Mouse (Mus musculus) thymus, postnatal 0 days (tissue): ENCODE results near the gene Azin2. TPM values are rescaled to one million over a fixed set of nuclear protein-coding genes. Genes with fewer than 3 reads are reported as not detected.

Experiments
- DNase-seq: peaks from one replicate; pipeline ENCODE4 v3.0.0-alpha.2; 2015; ENCODE audit warnings: low spot score
- polyA plus RNA-seq: library from polyadenylated mRNA; unstranded; fragments of >200 nt; fragmentation: Nextera tagmentation; extraction: Ambion mirVana; gene quantifications from 2 replicates; pipeline ENCODE4 v1.2.1, GENCODE M21; 2015

The Azin2 gene
- polyA plus RNA-seq, 1 experiment from 2014 or later, result 9.2 TPM

DNA sequence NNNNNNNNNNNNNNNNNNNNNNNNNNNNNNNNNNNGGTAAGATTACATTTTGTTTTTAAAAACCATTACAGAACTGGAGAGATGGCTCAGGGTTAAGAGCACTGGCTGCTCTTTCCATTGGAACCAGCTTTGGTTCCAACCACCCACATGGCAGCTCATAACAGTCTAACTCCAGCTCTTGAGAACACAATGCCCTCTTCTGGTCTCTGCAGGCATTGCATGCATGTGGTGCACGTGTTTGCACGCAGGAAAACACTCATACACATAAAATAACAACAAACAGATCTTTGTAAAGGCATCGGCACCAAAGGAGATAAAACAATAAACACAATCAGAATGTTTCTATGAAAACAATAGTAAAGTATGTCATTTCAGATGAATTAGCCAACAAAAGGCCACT lies 19.9 kb downstream of the Azin2 start:
- DNase-seq, result no peak

- no peak for DNase-seq
Observed at GRCm38 (mm10) chr4:128935595-128935994, 26.6 kb downstream of the Azin2 start.

DNA sequence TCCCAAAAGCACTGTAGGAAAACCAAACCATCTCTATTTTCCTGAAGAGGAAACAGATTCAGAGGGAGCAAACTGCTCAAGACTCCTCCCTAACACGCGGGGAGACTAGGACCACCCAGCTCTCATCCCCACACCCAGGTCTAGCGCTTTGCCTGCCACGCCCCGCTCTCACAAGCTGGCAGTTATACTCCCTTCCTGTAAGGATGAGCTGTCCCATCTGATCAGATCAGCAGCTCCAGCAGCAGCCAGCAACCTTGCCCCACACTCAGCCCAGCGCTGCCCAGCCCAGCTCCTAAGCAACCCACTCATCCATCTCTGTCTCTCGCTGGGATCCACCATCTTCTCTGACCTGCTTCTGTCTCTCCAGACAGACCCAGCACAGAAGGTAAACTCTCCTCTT lies 29.5 kb downstream of the Azin2 start:
- no peak for DNase-seq

DNA sequence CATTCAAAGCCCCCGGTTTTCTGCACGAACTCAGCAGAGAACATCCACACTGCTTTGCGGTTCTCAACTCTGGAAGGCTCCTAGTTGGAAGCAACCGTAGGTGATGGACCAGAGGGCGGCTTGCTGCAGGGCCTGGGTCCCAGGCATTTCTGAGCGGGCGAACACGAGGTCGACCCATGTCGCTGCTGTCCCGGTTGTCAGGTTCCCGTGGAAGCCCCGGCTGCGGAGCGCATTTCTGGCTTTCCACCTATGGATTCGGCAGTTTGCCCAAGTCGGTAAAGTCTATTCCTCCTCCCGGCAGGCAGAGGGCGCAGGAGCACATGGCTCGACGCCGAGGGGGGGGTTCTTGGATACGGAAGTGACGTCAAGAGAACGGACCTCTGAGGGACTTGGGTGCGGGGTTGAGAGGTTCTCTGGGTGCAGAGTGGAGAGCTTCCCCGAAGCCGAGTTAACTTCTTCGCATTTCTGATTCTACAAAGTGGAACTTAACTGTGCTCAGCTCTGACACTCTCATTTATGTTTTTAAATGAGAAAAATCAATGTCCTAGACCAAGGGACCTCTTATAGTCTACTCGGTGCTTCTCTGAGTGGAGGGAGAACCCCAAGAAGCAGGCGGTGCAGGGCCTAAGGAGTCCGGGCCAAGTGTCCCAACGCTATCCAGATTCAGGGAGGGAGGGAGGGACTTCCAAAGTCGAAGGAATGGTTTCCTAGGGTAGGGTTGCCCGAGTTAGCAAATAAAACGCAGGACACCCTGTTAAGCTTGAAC lies 37.2 kb downstream of the Azin2 start:
- peak; percentile 88 for DNase-seq

- no peak for DNase-seq
Observed at GRCm38 (mm10) chr4:128923603-128924002, 38.6 kb downstream of the Azin2 start.

- no peak for DNase-seq
Observed at GRCm38 (mm10) chr4:128919106-128919505, 43.1 kb downstream of the Azin2 start.

- DNase-seq, result no peak
Observed at GRCm38 (mm10) chr4:128918187-128918586, 44.1 kb downstream of the Azin2 start.

- DNase-seq, result no peak
Observed at GRCm38 (mm10) chr4:128917756-128918155, 44.5 kb downstream of the Azin2 start.

DNA sequence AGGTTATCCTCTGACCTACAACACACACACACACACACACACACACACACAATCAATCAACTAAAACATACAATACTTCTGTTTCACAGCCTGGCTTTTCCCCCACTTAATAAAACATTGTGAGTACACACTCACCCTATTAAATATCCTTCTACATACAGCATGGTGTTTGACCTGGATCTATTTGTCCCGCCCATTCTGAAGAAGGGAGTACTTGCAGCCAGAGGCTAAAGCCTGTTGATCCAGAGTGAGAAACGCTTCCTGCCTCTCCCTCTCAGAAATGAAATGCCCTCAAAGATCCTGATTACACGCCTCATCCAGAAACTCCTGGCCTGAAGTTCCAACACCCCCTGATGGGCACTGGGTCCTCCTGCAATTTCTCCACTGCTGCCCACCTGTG lies 45.1 kb downstream of the Azin2 start:
- no peak for DNase-seq

- DNase-seq, result no peak
Observed at GRCm38 (mm10) chr4:128913794-128914193, 48.4 kb downstream of the Azin2 start.

GRCm38 (mm10) chr4:128912085-128912484 lies 50.2 kb downstream of the Azin2 start:
- no peak for DNase-seq

DNA sequence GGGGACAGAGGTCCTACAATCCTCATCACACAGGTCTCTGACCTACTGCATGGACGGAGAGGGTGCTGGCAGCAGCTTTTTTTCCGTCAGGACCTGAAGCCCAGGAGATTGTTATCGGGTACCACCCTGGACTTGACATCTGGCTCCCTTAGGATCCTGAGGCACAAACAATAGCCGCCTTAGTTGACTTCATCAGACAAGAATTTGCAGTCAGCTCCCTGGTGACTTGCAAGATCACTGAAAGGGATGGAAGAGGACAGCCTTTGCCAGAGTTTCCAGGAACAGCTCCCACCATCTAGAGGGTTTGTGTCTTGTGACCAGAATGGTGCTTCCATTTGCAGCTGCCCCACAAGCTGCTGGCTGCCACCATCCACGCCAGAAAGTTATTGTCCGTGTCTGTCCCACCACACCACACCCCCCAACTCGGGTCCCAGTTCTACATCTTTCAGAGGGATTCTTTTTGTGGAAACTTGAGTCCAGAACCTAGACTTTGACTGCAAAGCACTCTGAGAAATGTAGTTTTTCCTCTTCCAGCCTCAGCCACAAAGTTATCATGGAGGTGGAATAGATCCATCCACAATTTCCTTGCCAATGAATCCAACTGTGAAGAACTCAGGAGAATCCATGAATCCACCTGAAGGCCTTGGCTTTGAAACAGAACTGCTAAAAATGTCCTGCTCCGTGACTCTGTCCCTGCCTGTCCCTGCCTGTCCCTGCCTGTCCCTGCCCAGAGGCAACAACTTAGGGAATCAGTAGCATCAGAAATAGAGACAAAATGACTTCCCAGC lies 51.8 kb downstream of the Azin2 start:
- DNase-seq, result no peak

DNA sequence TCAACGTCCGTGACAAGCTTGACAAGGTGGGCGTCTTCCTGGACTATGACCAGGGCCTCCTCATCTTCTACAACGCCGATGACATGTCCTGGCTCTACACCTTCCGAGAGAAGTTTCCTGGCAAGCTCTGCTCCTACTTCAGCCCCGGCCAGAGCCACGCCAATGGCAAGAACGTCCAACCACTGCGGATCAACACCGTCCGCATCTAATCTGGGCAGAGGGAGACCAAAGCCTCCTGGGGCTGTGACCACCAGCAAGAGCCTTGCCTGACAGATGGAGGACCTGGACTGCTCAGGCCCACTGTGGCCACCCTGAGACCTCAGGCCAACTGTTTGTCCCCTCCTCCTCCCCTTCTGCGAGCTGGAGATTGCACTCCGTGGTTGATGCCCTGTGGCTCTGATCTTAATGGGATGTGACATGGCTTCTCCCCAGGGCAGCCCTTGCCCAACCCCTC lies 52.8 kb downstream of the Azin2 start:
- no peak for DNase-seq

GRCm38 (mm10) chr4:128908586-128909377 lies 53.5 kb downstream of the Azin2 start:
- DNase-seq, result peak; percentile 36

DNA sequence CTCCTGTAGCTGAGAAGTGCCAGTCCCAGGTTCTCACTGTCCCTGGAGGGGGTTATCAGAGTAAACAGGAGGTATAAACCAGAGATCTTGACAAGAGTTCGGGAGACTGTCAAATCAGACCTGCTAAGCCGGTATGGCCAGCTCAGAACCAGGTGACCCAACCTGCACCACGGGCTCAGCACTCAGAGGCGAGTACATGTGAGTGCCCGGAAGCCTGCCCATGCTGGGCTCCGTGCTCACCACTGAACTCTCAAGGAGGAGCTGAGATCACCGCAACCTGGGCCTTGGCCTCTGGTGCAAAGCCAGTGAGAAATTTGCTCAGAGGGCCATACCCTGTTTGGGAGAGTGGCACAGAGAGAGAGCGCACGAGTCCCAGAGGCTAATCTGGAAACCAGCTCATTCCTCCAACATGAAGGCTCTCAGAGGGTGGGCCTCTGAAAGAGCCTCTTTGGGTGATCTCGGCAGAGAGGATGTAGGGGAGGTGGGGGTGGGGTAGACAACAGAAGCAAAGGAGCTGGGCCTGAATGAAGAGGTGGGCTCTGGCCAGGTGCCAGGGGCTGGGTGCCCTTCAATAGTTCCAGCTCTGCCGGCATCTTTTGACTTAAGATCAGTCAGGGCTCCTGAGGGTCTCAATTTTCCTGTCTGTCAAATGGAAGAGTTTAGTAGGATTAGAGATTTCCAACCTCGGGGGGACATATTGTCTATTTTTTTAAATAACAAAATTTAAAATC lies 54.8 kb downstream of the Azin2 start:
- DNase-seq, result no peak

DNA sequence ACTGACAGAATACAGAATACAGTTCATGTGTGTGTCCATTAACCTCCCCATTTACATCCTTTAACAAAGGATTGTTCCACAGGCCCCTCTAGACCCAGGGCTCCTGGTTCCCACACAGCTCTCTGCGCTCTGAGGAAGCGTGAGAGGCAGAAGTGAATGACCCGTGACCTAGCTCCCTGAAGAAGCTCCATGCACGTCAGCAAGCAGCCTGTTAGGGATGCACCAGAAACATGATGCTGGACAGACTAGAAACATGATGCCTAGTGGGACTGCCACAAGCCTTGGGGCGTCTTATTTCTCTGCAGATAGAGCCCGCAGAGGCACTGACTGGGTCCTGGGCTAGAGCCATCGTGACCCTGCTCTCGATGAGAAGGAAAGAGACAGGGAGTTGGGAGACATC lies 55.5 kb downstream of the Azin2 start:
- no peak for DNase-seq

DNA sequence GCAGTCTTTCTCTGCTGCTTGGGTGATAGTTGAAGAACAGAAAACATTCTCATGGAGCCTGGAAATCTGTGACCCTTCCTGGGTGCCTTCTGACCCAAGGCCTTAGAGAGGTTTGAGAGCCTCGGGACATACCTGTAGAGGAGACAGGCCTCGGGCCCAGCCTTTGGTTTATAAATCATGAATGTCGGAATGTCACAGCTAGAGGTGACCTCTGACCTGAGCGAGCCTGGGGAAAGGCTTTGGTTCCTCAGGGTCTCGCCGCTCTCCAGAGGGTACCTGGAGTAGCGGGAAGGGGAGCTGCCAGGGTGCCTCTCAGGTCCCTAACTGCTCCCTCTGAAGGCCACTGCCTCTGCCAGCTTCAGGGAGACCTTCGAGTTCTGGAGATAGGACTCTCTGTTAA lies 57.0 kb downstream of the Azin2 start:
- DNase-seq, result no peak

GRCm38 (mm10) chr4:128904035-128904800 lies 58.0 kb downstream of the Azin2 start:
- DNase-seq, result no peak

- no peak for DNase-seq
Observed at GRCm38 (mm10) chr4:128902390-128902789, 59.9 kb downstream of the Azin2 start.

DNA sequence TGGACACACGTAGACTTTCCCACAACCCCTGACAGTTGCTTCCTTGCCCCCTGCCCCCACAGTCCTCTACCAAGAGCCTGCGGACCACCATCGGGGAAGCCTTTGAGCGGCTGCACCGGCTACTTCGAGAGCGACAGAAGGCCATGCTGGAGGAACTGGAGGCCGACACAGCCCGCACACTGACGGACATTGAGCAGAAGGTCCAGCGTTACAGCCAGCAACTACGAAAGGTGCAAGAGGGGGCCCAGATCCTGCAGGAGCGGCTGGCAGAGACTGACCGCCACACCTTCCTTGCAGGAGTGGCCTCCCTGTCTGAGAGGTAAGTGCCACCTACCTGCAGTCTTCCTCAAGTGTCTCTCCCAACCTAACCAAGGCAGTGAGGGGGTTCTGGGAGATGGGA lies 61.8 kb downstream of the Azin2 start:
- no peak for DNase-seq
